Mouse (Mus musculus) embryonic facial prominence, embryonic 15.5 days (tissue): ENCODE results near the gene Pex14. TPM values are rescaled to one million over a fixed set of nuclear protein-coding genes. Genes with fewer than 3 reads are reported as not detected.

Source experiments
- ATAC-seq: fragments of 200-750 bp; cut with Nextera tagmentation; 2 replicates; pipeline ENCODE4 v1.8.0; 2017; ENCODE audit warnings: low read depth, moderate TSS enrichment; ENCODE audit not compliant: insufficient number of reproducible peaks, low FRiP score, low TSS enrichment
- H3K27ac ChIP-seq: fragments of 300-500 bp; sonication (generic); replicated peaks from 2 replicates; pipeline ENCODE4 v1.5.1; 2015; ENCODE audit warnings: mild to moderate bottlenecking, inconsistent platforms
- H3K27me3 ChIP-seq: fragments of 300-500 bp; sonication (generic); 2 replicates; pipeline ENCODE4 v1.6.1; 2015; ENCODE audit warnings: inconsistent platforms
- H3K36me3 ChIP-seq: fragments of 300-500 bp; sonication (generic); 2 replicates; pipeline ENCODE4 v1.6.1; 2015; ENCODE audit warnings: mild to moderate bottlenecking, inconsistent platforms
- H3K4me1 ChIP-seq: fragments of 300-500 bp; sonication (generic); 2 replicates; pipeline ENCODE4 v1.6.1; 2015; ENCODE audit warnings: inconsistent platforms
- H3K4me2 ChIP-seq: fragments of 300-500 bp; sonication (generic); replicated peaks from 2 replicates; pipeline ENCODE4 v1.6.1; 2015; ENCODE audit warnings: mild to moderate bottlenecking, inconsistent platforms
- H3K4me3 ChIP-seq: fragments of 300-500 bp; sonication (generic); replicated peaks from 2 replicates; pipeline ENCODE4 v1.5.1; 2015; ENCODE audit warnings: mild to moderate bottlenecking, inconsistent platforms
- H3K9ac ChIP-seq: fragments of 300-500 bp; sonication (generic); 2 replicates; pipeline ENCODE4 v1.6.1; 2015; ENCODE audit warnings: inconsistent platforms
- H3K9me3 ChIP-seq: fragments of 300-500 bp; sonication (generic); replicated peaks from 2 replicates; pipeline ENCODE4 v1.6.1; 2016; ENCODE audit warnings: inconsistent platforms
- WGBS: fragments of 180-500 bp; shearing (Covaris S2); methylation state at CpG from one replicate; pipeline ENCODE4 v1.1.7; 2015; 5-methylcytosine and 5-hydroxymethylcytosine counted together
- polyA plus RNA-seq: library from polyadenylated mRNA; unstranded; fragments of >200 nt; fragmentation: Nextera tagmentation; extraction: Ambion mirVana; gene quantifications from 2 replicates; pipeline ENCODE4 v1.2.1, GENCODE M21; 2015

The Pex14 gene
- polyA plus RNA-seq, 1 experiment from 2014 or later, result 49.4 TPM

- Histone ChIP-seq H3K27me3 (peaks cover 27% of the 10 kb centered on the region), H3K4me3 (no peak overlapping the region), H3K36me3 (no peaks in the 10 kb centered on the region), H3K27ac (0 out of 2 replicates have a peak overlapping the region, but pooled peaks have one; percentile 17), H3K9ac (no peak overlapping the region), H3K4me2 (no peak overlapping the region), H3K9me3 (no peaks in the 10 kb centered on the region), H3K4me1 (peaks cover 16% of the 10 kb centered on the region)
- WGBS, result 56% methylated on average over 8 of the region's 8 CpGs
- ATAC-seq, result no peak
These were observed 186.7 kb downstream of the Pex14 start for GRCm38 (mm10) chr4:148912826-148913590.

DNA sequence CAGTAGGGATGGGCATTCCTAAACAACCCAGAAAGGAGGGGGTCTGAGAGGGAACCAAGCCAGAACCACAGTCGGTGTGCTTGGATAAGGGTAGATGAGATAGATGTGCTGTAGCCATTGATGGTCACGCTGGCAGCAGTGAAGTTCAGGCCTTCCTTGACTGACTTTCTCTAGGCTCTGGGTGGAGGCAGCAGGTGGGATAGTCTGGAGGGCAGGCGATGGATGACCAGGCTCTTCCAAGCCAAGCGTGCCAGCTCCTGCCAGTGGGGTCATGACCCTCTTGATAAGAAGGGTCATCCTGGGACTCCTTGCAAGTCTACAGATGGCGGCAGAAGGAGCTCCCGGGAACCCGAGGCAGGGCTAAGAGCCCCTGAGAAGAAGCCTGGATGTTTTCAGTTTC lies 187.5 kb downstream of the Pex14 start:
- Histone ChIP-seq H3K27me3 (peaks cover 18% of the 10 kb centered on the region), H3K4me2 (no peak overlapping the region), H3K4me3 (no peak overlapping the region), H3K36me3 (no peaks in the 10 kb centered on the region), H3K9me3 (no peaks in the 10 kb centered on the region), H3K9ac (no peak overlapping the region), H3K27ac (0 out of 2 replicates have a peak overlapping the region, but pooled peaks have one; percentile 17), H3K4me1 (peaks cover 16% of the 10 kb centered on the region)
- WGBS, result 52% methylated on average over 7 of the region's 7 CpGs
- no peak for ATAC-seq

Other genes with a start within 250 kb of the Pex14 start
- gene Dffa, start 4.3 kb upstream of the Pex14 start, polyA plus RNA-seq, result 31.9 and 35.0 TPM in 2 replicates
- gene Cort, start 26.9 kb upstream of the Pex14 start, polyA plus RNA-seq, result 0.35 TPM in 1 of 2 replicates, not detected in the other
- gene Cenps, start 37.8 kb upstream of the Pex14 start, polyA plus RNA-seq, result 26.5 and 28.5 TPM in 2 replicates
- 104 and 106 TPM in 2 replicates for gene Pgd, start 66.9 kb upstream of the Pex14 start, polyA plus RNA-seq
- gene Kif1b, start 207.8 kb upstream of the Pex14 start, polyA plus RNA-seq, result 41.2 and 48.8 TPM in 2 replicates